Mouse (Mus musculus) megakaryocyte progenitor cell, adult 5-6 weeks (primary cell): ENCODE measurements around the gene Zfp82. TPM values are rescaled to one million over a fixed set of nuclear protein-coding genes. Genes with fewer than 3 reads are reported as not detected.
"Not testable (repeated sequence)": the region's sequence is repeated elsewhere in the genome, so short reads cannot be mapped to it uniquely, and the experiment has no call there.

Experiments
- ATAC-seq: replicated peaks from 2 replicates; pipeline ENCODE4 v1.8.0; 2016; ENCODE audit warnings: mild to moderate bottlenecking, moderate TSS enrichment, inconsistent platforms; ENCODE audit not compliant: poor library complexity
- total RNA-seq, 2 experiments: library from RNA; stranded (forward) in 1 of 2; stranded (reverse) in 1 of 2; fragments of 157-497, 149-512 nt in 1 of 2; fragments of 200-1000 nt in 1 of 2; gene quantifications; 2 replicates each; pipeline versions ENCODE4 v1.2.3 to v1.2.4; 2015 to 2017

Gene Zfp82
- total RNA-seq (2015) (4.4 and 4.9 TPM in 2 replicates), total RNA-seq (2017) (3.4 and 4.9 TPM in 2 replicates)

DNA sequence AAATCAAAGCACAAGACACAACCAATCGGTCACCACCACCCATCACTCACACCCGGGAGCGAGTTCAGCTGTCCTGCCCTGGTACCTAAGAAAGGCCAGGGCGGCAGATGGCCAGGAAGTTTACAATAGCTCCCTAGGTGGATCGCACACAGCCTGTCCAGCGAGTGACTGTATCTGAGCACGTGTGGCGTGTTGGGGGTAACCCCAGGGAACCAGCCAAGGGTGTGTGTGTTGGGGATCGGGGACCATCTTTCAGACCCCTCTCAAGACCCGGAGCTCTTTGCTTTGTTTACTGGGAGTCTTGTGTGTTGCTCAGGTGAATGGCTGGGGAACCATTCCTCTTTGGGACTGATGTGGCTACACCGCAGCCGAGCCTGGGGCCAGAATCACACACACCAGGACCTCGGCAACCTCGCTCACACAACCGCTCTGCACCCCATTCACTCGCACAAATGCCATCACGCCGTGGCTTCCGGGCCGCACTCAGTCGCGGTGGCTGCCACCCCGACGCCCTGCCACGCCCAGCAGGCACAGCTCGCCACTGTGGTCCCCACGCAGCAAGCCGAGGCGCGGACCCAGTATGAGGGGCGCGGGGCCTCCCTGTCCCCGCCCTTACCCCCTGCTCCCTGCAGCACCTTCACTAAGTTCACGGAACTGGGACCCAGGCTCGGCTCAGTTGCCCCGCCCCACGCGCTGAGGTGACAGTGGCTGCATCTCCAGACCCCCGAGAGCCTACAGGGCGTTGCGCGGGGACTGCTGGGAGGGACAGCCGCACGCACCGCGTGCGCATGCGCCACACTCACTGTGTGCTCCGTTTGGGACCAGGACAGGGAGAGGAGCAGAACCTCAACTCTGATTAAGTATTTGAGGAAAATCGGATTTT lies at the start of gene Zfp82:
Zfp82 (minus strand) TSS at position 755 of the 883 bp plus-strand sequence.
- peak; percentile 95 for ATAC-seq

DNA sequence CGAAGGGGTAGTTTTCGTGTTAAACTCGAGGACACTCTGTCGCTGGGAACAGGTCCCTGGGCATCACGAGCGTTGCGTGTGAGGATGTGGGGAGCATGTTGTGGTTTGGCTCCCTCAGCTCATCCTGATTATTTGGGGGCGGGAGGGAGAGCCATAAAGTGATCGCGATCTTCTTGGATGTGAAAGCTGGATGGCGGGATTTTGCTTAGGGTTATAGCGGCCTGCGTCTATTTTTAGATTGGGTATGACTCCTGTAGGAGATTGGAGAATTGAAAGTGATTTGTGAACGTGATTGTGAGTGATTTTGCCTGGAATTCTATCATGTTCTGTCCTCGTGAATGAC lies 49.5 kb upstream of the Zfp82 start:
- no peak for ATAC-seq

DNA sequence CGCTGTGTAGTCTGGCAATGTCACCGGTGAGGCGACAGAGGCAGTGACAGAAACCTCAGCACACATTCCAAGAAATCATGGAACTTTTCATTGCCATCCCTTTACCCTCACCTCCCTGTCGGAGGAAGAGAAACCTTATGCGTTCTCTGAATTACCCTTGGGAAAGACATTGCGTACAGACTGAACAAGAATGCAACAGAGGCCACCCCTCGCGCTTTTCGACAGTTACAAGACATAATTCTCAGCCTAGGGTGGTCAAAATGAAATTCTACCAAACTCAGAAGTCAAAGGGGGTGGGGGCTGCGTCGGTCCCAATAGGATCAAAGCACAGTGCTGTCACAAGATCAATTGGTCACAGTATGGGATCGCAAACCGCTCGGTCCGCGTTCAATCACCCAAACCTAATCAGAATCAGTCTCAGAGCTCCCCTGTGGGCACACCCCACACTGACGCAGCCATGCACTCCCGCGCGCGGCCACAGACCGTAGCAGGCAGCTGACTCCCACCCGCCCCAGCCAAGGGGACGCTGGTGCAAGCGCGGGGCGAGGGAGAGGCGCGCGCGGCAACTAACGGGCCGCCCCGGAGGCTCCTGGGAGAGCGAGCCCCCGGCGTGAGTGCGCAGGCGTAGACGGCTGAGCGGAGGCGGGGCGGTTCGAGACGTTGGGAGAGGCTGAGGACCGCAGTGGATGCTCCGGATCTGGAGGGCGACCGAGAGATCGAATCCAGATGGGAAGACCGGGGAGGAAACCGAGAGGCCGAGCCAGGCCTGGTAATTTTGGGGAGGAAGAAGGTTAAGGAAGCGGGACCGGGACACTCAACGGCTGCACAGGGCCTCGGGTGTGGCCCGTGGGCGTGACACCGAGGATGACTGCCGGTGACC lies 48.8 kb upstream of the Zfp82 start, which contains the start of gene Zfp382:
Zfp382 (plus strand) TSS at position 635 of the 880 bp plus-strand sequence.
- peak; percentile 96 for ATAC-seq

DNA sequence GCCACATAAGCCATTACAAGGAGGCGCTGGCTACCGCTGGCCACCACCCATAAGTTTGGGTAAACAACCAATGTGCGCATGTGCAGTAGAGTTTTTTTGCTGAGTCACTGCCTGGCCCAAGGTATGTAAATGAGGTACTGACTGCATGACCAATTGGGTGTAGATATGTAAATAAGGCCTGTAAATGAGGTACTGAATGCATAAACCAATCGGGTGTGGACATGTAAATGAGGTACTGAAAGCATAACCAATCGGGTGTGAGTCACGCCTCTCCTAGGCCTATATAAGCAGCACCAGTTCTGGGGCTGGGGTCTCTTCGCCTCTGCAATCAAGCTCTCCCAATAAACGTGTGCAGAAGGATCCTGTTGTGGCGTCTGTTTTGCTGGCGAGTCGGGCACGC lies 45.2 kb upstream of the Zfp82 start:
- ATAC-seq = not testable (repeated sequence)

DNA sequence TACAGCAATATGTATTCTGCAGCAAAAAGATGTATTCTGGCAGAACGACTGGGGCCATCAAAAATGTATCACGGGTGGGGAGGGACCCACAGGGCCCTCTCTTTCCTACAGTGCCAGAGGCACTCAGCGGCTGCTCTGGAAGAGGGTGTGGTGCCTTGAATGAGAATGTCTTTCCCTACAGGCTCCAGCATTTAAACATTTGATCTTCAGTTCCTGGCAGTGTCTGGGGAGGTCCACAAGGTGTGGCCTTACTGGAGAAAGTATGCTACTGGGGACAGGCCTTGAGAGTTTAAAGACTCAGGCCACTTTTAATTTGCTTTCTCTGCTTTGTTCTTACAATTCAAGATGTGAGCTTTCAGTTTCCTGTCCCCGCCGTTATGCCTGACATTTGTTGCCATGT lies 43.4 kb upstream of the Zfp82 start:
- ATAC-seq = no peak

DNA sequence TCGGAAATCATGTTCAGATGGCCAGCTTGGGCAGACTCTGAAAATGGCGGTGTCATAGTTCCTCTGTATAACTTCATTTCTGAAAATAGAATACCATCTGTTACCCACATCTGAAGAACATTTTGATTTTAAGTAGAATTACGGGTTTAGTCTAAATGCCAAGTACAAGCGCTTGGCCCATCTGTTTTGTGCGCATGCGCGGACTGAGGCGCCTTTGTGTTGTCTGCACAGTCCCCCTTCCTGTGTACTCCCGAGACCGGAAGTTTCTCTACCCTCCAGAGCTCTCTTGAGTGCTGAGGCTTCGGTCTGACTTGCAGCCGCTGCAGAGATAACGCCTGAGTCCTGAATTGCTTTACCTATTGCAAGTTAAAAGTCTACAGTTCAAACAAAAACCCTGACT lies 26.6 kb upstream of the Zfp82 start:
- ATAC-seq = no peak

DNA sequence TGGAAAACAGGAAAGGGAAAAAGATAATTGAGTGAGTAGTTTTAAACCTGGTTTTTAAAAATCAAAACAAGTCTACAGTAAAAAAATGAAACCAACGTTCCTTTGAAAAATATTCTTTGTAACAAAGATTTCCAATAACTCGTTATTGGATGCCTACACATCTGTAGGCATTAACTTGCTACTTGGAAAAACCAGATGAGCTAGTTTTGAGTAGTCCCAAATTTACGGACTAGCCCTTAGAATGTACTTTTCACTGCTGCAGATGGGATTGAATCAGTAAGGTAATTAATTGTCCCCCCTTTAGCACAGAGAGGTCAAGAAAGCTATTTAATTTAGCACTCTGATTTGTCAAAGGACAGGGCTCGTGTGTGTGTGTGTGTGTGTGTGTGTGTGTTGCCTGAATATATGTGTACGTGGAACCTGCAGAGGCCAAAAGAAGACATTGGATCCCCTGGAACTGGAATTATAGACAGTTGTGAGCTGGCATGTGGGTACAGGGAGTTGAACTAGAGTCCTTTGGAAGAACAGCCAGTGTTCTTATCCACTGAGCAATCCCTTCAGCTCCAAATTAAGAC lies 22.9 kb upstream of the Zfp82 start:
- no peak for ATAC-seq

DNA sequence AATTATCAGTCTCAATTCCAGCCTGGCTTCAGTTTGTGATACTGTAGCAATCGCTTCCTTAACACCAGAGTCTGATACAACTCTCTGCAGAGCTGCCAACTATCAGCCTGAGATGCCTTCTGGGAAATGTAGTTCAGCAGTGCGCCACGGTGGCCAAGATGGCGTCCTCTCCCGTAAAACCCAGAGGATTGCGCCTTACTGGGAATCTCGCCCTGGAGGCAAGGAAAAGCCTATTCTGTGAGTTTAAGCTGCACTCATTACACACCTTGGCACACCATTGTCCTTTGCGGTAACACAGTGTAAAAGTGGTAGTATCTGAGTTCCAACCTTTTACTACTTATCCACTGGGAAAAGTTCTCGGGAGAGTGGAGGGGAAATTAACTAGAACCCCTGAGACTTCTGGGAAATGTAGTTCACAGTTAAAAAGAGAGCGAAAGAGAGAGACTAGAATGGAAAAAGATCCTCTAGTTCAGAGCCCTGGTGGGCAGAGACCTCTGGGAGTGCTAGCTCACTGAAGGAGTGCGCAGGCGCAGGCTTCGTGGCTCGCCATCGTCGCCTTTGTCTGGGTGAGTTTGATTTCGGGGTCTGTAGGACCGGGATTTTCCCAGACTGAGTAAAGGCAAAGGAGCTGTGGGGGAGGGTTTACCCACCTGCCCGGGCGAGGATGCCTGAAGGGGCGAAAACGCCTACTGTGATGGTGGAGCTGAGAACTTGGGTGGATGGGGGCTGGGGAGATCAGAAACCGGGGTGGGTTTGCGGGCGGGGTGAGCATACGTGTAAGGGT lies 22.1 kb upstream of the Zfp82 start, which contains the start of gene Zfp260:
Zfp260 (plus strand) TSS at position 132 of the 784 bp plus-strand sequence.
- peak; percentile 62 for ATAC-seq

DNA sequence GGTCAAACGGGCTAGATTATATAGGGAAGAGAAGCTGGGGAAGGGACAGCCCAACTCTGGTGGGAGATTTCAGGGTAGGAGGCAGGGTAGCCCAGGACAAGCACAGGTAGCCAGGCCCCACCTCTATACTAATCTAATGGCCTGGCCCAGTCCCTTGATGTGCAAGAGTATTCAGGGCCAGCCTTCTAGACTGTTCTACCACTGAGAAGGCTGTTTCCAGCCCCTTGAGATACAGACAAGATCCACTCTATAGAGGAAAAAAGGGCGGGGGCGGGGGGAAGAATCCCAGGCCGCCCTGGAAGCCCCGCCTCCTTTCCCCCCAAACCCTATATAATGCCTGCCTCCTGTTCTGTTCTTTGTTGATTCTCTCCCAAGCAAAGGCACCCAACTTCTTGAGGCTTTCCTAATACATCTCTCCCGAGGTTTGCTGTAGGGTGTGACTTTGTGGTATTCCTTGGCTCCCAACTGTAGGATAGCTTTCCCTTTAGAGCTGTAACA lies 21.3 kb upstream of the Zfp82 start:
- no peak for ATAC-seq

DNA sequence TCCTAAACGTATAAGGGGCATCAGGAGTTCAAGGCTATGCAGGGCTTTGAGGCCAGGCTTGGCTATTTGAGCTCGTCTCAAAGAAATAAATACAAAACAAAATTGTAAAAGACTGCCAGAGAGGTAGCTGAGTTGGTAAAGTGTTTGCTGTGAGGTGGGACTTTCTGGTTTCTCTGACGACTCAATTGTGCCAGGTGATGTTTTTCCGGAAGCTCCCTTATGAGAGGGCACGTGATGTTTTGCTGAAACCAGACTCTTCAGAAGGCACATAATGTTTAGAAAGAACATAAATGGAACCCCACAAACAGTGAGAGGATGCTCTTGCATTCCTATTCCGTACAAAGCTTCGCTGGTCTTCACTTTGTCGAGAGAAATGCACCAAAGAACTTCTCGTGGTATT lies 20.0 kb upstream of the Zfp82 start:
- ATAC-seq = no peak

DNA sequence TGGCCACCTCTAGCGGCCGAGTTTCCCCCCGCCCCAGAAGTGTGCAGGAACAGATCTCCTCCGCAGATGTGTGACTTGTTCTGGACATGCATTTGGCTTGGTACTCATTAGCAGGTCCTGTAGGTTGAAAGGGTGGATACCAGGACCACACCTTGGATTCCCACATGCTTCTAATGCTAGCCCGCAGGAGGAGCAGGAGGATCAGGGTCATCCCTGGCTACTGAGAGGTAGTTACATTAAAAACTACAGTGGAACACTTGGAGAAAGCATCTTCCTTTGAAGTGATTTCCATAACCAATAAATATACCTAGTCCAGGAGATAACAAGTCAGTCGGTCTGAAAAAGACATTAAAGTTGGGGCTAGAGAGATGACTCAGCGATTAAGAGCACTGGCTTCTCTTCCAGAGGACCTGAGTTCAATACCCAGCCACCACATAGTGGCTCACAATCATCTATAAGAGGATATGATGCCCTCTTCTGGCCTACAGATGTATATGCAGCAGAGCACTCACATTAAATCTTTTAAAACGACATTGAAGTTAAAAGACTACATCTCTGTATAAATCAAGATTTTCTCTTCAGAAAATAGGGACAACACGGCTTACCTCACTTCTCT lies 18.4 kb upstream of the Zfp82 start:
- no peak for ATAC-seq

DNA sequence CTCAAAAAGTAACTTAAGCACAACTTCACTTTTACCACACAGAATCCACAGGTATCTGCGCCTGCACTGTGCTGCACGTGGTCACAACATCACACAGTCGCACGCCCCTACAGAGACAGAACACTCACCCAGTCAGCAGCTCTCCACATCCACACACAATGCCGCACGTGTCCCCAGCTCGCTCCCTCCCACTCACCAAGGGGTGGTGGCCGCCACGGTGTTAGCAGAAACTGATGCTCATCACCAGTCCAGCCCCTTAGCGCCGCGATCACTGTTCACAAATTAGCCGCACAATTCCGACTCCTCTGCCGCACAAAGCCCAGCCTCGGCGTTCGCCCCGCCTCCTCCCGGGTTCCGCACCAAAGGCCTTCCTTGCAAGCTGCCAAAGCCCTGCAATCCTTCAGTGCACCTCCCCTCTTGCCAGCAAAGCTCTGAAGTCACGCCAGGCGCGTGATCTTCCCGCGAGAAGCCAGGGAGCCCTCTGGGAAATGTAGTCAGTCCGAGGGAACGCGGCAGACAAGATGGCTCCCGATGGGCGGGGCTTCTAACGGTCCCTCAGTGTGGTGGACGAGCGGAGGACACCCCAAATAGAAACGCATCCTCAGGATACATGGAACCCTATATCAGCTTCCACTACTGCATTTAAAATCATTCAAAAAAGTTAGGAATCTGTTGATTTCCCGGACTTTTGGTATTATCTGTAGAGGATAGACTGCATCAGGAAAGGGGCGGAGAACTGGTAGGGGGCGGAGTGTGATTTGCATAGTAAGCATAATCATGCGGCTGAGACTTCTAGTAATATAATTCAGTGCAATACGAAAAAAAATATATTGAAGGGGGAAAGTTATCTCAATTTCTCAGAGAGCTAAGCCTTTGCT lies 17.6 kb upstream of the Zfp82 start, which contains the start of the genes Gm26920 and Zfp566:
Gm26920 (minus strand) TSS at position 319 of the 878 bp plus-strand sequence.
Zfp566 (minus strand) TSS at position 436 of the 878 bp plus-strand sequence.
- ATAC-seq = peak; percentile 81

DNA sequence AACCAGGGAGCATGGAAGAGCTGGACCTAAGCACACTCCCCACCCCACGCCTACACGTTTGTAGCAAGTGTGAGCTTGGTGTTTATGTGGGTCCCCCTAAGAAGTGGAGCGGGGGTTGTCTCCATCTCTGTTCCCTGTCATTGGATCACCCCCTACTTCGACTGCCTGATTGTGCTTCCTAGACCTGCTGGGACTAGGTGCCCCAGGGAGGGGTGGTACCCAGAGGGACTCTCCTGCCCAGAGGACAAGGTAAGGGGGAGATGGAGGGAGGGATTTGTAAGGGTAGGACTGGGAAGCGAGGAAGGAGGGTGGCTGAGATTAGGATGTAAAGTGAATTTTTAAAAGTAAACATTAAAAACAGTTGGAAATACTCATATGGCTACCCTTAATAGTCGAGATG lies 16.7 kb upstream of the Zfp82 start:
- ATAC-seq = no peak

DNA sequence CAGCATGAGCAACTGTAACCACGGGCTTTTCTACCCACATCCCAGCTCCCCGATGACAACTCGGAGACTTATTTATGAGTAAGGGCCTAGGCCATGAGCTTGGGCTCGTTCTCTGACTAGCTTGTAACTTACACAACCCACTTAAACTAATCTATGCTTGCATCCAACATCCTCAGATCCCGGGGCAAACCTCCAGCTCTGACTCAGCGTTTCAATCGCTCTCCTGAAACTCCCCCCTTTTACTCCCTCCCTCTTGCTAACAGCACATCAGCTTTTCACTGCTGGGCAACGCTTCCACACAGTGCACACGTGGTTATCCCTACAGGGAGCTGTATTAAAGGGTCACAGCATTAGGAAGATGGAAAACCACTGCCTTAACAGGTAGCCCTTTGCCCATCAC lies 13.8 kb upstream of the Zfp82 start:
- ATAC-seq = no peak

DNA sequence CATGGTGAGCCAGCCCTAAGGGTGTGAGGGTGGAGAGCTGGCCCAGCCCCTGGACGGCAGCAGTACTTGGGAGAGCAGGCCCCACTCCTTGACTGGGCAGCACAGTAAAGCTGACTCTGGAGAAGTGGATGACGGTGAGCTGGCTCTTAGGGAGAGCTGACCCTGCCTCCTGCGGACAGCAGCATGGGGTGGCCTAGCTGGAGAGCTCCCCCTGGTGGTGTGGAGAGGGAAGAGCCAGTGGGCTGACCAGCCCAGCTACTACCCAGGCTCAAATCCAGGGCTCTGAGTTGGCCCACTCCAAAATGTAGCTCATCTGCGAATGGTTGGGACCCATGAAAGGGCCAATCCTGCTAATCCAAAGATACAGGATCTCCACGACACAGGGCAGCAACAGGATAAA lies 8.1 kb downstream of the Zfp82 start:
- no peak for ATAC-seq

DNA sequence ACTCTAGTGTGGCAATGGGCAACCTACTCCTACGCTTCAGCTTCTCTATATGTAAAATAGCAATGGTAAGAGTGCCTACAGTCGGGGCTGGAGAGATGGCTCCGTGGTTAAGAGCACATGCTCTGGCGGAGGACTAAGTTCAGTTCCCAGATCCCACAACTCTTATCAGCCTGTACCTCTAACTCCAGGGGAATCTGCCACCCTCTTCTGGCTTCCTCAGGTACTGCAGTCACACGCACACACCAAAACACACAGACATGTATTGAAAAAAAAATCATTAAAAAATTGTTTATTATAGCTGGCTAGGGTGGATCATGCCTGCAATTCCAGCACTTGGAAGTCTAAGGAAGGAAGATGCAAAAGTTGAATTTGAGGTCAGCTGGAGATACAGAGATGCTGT lies 10.2 kb downstream of the Zfp82 start:
- peak; percentile 69 for ATAC-seq

DNA sequence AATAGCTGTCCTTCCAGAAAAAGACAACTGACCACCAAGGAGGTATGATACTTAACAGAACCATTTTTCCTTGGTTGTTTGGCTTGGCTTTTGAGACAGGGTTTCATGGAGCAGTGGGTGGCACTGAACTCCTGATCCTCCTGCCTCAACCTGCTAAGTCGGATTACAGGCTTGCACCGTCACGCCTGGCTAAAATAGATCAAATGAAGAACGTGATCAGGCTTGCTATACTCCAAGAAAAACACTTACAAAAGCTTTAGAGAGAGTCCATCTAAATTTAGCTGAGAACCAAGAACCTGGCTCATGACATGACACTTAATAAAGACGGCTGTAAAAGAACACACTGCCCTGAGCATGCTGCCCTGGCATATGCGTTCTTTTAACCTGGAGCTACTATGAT lies 12.4 kb downstream of the Zfp82 start:
- ATAC-seq = no peak

DNA sequence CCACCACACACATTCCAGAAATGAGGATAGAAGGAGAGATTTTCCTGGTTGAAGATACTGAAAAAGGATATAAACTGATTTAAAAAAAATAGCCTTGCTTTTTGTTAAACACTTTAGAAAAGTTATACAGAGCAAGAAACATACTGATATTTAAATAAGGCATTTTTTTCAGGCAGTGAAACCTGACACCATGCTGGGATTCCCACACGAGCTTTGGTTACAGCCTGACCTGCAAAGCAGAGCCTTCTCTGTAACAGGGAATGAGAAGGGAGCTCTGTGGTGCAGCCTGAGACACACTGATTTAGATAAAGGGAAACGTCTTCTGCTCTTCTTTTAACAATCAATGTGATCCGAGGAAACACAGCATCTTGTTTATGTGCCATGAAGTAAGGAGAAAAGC lies 19.1 kb downstream of the Zfp82 start:
- no peak for ATAC-seq
